Mouse (Mus musculus): ENCODE measurements around the gene Gm4175.
"Not testable (repeated sequence)": the region's sequence is repeated elsewhere in the genome, so short reads cannot be mapped to it uniquely, and the experiment has no call there.

Gm4175 gene

GRCm38 (mm10) chr7:21761375-21761774, at the start of gene Gm4175:
Gene Gm4175, minus strand, starts transcription at chr7:21761475.
- not testable (repeated sequence) for DNase-seq

GRCm38 (mm10) chr7:21796628-21797027, 35.4 kb upstream of the Gm4175 start, which contains the start of gene Gm4177:
Gene Gm4177, minus strand, starts transcription at chr7:21796728.
- not testable (repeated sequence) for DNase-seq
